Mouse (Mus musculus) cerebellum, adult 11 months (tissue): ENCODE data around the gene Bend6.
A peak's percentile ranks its signal among the peaks of the same experiment; 100 is the strongest.
"Not testable (repeated sequence)": the region's sequence is repeated elsewhere in the genome, so short reads cannot be mapped to it uniquely, and the experiment has no call there.

ENCODE experiments used
- DNase-seq: peaks from one replicate; pipeline ENCODE4 v3.0.0; 2022

Bend6 gene

DNA sequence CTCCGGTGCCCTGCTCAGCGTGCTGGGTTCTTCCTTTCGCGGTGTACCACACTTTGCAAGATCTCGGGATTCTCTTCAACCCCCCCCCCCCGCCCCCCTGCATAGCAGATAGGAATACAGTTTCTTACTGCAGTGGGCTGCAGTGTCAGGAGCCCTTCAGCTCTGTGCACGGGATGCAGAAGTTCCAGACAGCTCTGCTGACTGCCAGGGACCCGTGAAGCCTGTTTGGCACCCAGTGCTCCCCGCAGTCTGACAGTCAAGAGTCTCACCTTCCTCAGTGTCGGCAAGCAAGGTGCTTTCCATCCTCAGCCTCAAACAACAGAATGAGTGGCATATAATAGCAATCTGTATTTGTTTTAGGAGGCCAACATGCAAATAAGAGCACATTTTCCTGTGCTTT, 1.4 kb downstream of the Bend6 start:
- DNase-seq: no peak

DNA sequence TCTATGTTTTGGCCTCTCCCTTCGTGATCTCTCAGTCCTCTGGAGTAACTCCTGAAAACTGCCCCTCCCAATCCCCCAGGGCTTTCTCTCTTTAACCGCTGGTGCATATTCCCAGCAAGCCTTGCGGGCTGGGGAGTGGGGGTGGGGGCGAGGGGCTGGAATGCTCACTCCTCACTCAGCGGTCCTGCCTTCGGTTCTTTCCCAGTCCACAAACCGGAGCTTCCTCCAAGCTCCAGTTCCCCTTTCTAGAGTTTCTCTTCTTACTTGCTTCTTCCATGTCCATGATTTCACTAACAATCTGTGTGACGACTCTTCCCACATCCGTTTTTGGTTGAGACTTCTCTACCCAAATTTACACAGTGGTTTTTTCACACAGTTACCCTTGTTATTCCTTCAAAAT, 4.0 kb downstream of the Bend6 start:
- no peak for DNase-seq

DNA sequence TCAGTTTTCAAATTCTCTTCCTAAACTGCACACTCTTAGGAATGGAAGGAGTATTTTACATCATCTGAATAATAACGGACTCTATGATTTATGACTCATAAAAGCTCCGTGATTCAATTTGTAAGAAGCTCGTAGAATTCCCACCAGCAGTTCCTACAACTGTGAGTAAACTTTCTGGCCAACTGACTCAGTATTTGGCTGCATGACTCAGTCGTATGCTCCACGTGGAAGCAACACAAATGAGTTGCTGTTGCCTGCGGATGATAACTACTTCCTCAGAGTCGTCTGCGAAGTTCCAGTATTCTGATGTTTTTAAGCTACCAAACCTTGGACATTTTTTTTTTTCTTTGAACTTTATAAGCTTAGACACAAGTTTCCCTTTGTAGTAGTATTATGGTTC, 7.4 kb downstream of the Bend6 start:
- no peak for DNase-seq

DNA sequence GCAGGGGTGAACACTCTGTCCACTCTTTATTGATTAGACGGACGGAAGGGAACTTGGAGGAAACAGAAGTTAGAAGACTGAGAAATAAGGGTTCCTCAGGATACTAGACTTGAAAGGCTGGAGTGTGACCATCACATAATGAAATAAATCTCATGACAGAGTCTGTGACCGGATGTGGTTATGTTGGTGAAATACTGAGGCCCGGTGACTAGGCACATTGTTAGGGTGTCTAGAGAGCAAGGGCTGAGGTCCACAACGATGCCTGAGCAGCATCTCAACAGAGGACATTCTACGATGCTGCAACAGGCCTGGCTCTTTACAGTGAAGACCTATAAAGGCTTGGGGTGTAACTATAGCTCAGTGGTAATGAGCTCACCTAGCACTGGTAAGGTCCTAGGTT, 9.2 kb downstream of the Bend6 start:
- DNase-seq: no peak

DNA sequence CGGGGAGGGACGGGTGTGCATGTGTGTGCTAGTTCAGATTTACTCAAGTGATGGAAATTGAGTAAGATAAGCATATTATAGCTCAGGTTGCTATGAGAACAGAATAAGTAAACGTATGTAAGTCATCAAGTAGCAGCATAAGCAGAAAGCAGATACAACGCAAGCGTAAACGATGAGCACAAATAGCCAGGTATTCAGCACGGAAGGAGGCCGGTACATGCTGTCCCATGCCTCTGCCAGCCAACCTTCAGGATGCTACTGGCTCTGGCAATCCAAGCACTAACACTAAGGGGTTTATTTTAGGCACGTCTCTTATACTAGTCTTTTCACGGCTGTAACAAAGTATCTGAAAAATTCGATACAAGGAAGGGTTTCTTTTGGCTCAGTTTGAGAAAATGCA, 10.2 kb downstream of the Bend6 start:
- DNase-seq: no peak

DNA sequence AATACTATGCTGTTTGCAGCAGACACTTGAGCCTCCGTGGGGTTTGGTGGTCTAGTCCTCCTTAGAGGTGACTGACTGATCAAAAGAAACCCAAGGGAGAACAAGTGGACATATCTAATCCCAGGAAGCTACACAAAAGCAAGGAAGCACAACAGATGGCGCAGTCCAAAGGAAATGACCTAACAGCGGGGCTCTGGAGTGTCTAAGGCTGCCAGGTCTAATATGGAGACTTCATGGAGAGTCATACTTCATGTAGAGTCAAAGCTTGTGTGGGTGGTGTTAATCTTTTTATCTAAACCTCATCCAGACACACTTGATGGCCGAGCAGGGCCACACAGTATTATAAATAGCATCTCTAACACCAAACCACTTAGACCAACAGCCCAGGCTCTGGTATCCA, 10.9 kb downstream of the Bend6 start:
- DNase-seq: peak; percentile 36

GRCm38 (mm10) chr1:33896116-33896515, 11.5 kb downstream of the Bend6 start:
- no peak for DNase-seq

DNA sequence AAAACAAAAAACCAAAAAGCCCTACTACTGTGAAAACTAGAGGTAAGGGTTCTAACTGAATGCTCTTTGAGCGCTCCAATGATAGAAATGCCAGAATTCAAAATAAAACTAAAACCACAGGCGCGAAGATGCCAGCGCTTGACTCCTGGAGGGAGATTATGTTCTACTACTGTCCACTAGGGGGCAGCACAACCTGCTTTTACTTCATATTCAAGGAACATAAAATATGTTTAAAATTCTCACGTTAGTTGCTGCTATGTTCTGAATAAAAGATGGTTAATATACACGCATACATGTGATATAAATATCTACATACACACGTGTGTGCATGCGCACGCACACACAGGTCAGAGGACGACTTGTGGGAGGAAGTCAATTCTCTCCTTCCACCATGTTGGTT, 14.8 kb downstream of the Bend6 start:
- DNase-seq: peak; percentile 51

GRCm38 (mm10) chr1:33883102-33883839, 24.3 kb downstream of the Bend6 start:
- no peak for DNase-seq

GRCm38 (mm10) chr1:33878170-33878569, 29.4 kb downstream of the Bend6 start:
- no peak for DNase-seq

DNA sequence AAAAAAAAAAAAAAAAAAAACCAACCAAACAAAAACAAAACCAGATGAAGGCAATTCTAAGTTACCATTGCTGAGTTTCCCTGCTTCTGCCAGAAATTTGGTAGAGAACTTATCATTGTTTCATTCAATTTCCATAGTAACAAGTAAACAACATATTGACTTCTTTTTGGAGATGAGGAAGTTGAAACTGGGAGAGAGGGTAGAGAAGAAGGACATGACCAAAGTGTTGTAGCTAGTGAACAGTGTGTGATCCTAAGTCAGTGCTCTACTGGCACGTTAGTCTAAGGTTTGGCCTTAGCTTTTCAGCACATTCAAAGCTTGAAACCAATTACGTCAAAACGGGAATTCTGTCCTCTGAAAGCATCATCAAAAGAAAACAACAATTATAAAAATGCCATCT, 31.2 kb downstream of the Bend6 start:
- no peak for DNase-seq

GRCm38 (mm10) chr1:33875691-33876090, 31.9 kb downstream of the Bend6 start:
- DNase-seq: peak; percentile 12

- no peak for DNase-seq
Observed at GRCm38 (mm10) chr1:33873561-33873960, 34.1 kb downstream of the Bend6 start.

GRCm38 (mm10) chr1:33869437-33869836, 38.2 kb downstream of the Bend6 start:
- no peak for DNase-seq

DNA sequence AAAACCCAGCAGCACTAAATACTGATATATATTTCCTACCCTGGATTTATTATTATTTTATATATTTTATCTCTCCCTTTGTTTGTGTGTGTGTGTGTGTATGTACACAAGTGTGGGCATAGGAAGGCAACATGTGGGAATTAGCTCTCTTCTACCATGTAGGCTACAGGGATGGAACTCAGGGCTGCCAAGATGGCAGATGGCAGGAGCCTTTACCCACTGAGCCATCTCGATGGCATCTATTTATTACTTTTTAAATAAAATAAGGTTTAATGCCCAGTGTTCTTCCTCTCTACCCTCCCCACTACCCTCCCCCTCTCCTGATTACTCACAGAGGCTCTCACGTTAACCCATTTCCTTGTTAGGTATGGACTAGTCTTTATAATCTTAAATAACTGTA, 38.6 kb downstream of the Bend6 start:
- peak; percentile 10 for DNase-seq

GRCm38 (mm10) chr1:33846807-33847206, 60.8 kb downstream of the Bend6 start:
- no peak for DNase-seq

DNA sequence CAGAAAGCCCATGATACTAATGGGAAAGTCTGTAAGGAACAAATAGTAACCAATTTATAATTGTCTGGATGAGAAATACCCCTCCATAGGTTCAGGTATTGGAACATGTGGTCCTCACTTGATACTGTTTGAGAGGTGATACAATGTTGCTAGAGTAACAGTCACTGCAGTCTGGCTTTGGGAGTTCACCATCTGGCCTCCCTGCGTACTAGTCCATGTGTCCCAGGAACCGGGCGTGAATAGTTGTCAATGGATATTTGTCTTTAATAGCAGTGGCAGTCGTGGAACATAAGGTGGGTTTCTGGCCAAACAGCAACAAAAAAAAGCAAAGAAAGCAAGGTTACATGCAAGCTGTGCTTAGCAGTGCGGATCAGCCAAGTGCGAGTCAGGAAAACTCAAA, 63.8 kb downstream of the Bend6 start:
- no peak for DNase-seq

DNA sequence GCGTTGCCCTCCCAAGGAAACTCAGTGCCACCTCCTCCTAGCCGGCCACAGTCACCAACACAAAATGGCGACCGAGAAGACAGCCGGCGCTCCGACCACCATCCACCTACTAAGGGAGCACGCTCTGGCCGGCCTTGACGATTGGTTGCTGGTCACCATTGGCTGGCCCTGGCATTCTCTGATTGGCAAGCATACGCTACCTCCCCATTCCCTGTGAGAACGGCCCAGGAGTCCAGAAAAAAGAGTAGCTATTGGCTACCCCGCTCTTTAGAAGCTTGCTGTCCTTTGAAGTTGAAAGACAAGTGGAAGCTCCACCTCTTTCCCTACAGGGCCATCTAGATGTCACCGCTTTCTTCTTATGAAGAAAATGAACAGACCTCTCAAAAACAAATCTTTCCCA, 68.7 kb downstream of the Bend6 start:
- DNase-seq: not testable (repeated sequence)

DNA sequence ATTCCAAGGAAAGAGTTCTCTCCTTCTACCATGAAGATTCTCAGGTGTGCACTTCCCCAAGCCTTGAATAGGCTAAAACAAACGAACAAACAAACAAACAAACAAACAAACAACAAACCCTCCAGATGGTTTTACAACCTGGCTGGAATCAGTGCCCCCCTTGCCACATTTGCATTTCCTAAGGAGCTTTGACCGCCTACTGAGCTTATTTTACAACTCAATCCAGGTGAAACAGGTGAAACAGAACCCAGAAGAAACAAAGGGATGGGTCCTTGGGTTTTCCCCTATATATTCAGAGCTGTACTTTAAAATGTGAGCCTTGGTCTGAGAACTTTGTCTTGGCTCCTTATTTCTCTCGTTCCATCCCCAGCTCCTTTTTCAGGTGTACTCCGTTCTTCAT, 77.0 kb downstream of the Bend6 start:
- no peak for DNase-seq

DNA sequence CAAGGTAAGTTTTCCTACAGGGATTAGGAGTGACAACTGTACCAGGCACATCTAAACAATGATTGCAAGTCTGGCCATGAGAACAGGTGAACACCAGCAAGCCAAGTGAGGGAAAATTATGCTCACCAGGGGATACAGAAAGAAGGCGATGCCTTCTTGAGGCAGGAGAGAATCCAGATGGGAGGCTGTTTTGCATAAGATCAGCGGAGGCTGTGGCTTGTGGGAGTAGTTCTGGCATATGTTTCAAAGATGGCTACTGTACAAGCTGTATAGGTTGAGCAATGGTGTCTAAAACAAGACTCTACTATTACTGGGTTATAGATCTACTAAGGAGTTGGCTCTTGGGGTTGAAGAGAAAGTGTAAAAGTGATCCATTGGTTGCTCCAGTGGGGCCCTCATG, 89.7 kb downstream of the Bend6 start:
- DNase-seq: no peak

GRCm38 (mm10) chr1:33813868-33814794, 93.5 kb downstream of the Bend6 start, which contains the start of gene Zfp451:
TSS of gene Zfp451 (minus strand) at chr1:33814595.
- DNase-seq: peak; percentile 91

GRCm38 (mm10) chr1:33813495-33813867, 94.1 kb downstream of the Bend6 start:
- peak; percentile 6 for DNase-seq

- no peak for DNase-seq
Observed at GRCm38 (mm10) chr1:33803323-33803722, 104.3 kb downstream of the Bend6 start.
